Mouse (Mus musculus): ENCODE measurements around the gene AU015836. TPM values are rescaled to one million over a fixed set of nuclear protein-coding genes. Genes with fewer than 3 reads are reported as not detected.

AU015836 gene
- not detected in 2 replicates for total RNA-seq (2012; rRNA removed)
- polyA plus RNA-seq (2012; ENCODE audit: insufficient read depth in 1 of 2, insufficient read length in 2 of 2, low read depth in 1 of 2, low replicate concordance in 2 of 2, missing spikeins in 1 of 2) = not detected

DNA sequence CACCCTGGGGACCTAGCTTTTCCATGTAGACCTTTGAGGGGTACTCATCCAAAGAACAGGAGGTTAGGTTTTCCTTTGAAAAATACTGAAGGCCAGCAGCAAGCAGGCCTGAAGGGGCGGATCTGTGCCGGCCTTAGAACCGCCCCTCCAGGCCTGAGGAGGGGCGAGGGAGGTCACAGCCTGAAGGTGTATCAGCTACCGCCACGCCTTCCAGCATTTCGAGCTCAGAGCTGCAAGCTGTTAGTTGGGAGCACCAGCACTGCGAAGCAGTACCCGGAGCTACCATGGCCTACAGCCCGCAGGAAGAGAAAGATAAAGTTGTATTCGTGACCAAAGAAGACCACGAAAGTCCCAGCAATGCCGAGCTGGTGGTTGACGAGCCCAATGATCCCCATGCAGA lies at the start of gene AU015836:
TSS of gene AU015836 (plus strand) at position 216 of the 400 bp plus-strand sequence.
- no peaks in the 10 kb centered on the region for H3K27me3 ChIP-seq (ENCODE audit: control insufficient read depth in 1 of 2, insufficient read depth in 2 of 2, low read length in 2 of 2)
- H3K9me3 ChIP-seq (replicated peaks; ENCODE audit: insufficient read depth, low read length) = no peaks in the 10 kb centered on the region
- no peak for DNase-seq (ENCODE audit: low read depth, low spot score)
- H3K27ac ChIP-seq (ENCODE audit: control insufficient read depth, low read depth, low read length) = no peak within 1 kb of the TSS
- H3K79me2 ChIP-seq (ENCODE audit: control insufficient read depth, insufficient read depth, low read length, poor library complexity) = no peaks in the 10 kb centered on the region
- TF ChIP-seq HCFC1 (IDR thresholded peaks at IDR 0.05; ENCODE audit: low read depth, low read length) (no peak), NELFE (IDR thresholded peaks at IDR 0.05; ENCODE audit: low read depth, low read length) (no peak), CHD1 (IDR thresholded peaks at IDR 0.05; ENCODE audit: low read depth, low read length) (no peak), MXI1 (IDR thresholded peaks at IDR 0.05; ENCODE audit: low read depth, low read length) (no peak), RAD21 (IDR thresholded peaks at IDR 0.05; ENCODE audit: low read depth, low read length) (no peak), SMC3 (IDR thresholded peaks at IDR 0.05; ENCODE audit: low read depth, low read length) (no peak), RCOR1 (IDR thresholded peaks at IDR 0.05; ENCODE audit: low read depth, low read length) (no peak), UBTF (IDR thresholded peaks at IDR 0.05; ENCODE audit: borderline replicate concordance, insufficient read depth, low read depth, low read length) (no peak)
- no peak within 1 kb of the TSS for H3K4me3 ChIP-seq (ENCODE audit: control insufficient read depth in 1 of 2, insufficient read depth in 1 of 2, low read depth in 2 of 2, low read length in 2 of 2)
- no peaks in the 10 kb centered on the region for H3K4me1 ChIP-seq (ENCODE audit: control insufficient read depth in 1 of 2, insufficient read depth in 2 of 2, low read length in 2 of 2)
- H3K9ac ChIP-seq (ENCODE audit: control insufficient read depth, low read depth, low read length, poor library complexity, severe bottlenecking) = no peak within 1 kb of the TSS
- H3K36me3 ChIP-seq (ENCODE audit: control insufficient read depth in 1 of 2, insufficient read depth in 2 of 2, low read length in 2 of 2) = no peaks in the 10 kb centered on the region

DNA sequence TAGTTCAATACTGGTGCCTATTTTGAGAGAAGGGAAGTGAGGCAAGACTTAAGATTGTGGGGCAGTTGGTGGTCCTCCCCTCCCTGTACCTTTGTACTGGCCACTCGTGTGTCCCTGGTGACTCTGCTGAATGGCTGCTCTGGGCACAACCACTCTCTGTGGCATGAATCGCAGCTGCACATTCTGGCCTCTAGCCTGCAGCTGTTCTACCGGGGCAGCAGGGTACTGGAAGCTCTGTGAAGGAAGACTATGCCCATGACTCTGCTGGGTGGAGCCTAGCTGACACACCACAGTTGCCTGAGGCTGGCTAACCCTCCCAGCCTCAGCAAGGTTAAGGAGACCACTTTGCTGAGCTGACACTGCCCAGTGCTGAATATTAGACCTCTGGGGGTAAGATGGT lies 49.4 kb upstream of the AU015836 start:
- no peak for TF ChIP-seq ETS1 (IDR thresholded peaks at IDR 0.05; ENCODE audit: low read depth, low read length)
- TF ChIP-seq USF2 (IDR thresholded peaks at IDR 0.05; ENCODE audit: borderline replicate concordance in 1 of 2, insufficient read depth in 1 of 2, low read depth in 1 of 2, low read length in 2 of 2) = no peak
- no peak for TF ChIP-seq RAD21 (IDR thresholded peaks at IDR 0.05; ENCODE audit: low read depth, low read length)
- H3K4me1 ChIP-seq (ENCODE audit: control insufficient read depth in 1 of 2, insufficient read depth in 2 of 2, low read length in 2 of 2) = no peaks in the 10 kb centered on the region; a peak in 1 of 4 replicates
- H3K36me3 ChIP-seq (ENCODE audit: control insufficient read depth in 1 of 2, insufficient read depth in 2 of 2, low read length in 2 of 2) = no peaks in the 10 kb centered on the region
- no peak overlapping the region for H3K9ac ChIP-seq (ENCODE audit: control insufficient read depth, low read depth, low read length, poor library complexity, severe bottlenecking)
- no peaks in the 10 kb centered on the region for H3K79me2 ChIP-seq (ENCODE audit: control insufficient read depth, insufficient read depth, low read length, poor library complexity)
- H3K9me3 ChIP-seq (replicated peaks; ENCODE audit: insufficient read depth, low read length) = no peaks in the 10 kb centered on the region
- DNase-seq (ENCODE audit: low read depth, low spot score) = no peak
- no peaks in the 10 kb centered on the region for H3K27me3 ChIP-seq (ENCODE audit: control insufficient read depth in 1 of 2, insufficient read depth in 2 of 2, low read length in 2 of 2)
- H3K27ac ChIP-seq (ENCODE audit: control insufficient read depth, low read depth, low read length) = no peak overlapping the region
- H3K4me3 ChIP-seq (ENCODE audit: control insufficient read depth in 1 of 2, insufficient read depth in 1 of 2, low read depth in 2 of 2, low read length in 2 of 2) = no peak overlapping the region

DNA sequence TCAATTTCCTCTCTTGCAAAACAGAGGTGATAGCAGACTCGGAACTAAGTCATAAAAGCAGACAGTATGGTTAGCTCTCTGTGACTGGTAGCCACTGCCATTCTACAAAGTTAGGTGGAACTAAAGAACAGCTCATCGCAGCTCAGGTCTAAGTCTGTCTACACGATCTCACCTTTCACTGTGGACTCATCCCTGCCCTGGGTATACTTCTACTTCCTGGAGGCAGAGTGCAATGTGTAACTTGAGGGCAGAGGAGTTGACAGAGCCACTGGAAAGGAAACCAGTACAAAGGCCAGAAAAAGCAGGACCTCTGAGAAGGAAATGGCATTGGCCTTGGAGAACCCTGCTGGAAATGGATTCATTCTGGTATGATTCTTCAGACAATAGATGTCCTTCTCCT lies 40.1 kb upstream of the AU015836 start:
- TF ChIP-seq BHLHE40 (IDR thresholded peaks at IDR 0.05; ENCODE audit: borderline replicate concordance, low read depth, low read length) = no peak
- TF ChIP-seq MAX (IDR thresholded peaks at IDR 0.05; ENCODE audit: low read length) = no peak
- TF ChIP-seq MAFK (IDR thresholded peaks at IDR 0.05; ENCODE audit: borderline replicate concordance, low read depth, low read length) = no peak
- no peak for TF ChIP-seq CTCF (IDR thresholded peaks at IDR 0.05 in 2 of 3, conservative IDR thresholded peaks at IDR 0.05 in 1 of 3; ENCODE audit: control insufficient read depth in 1 of 3, insufficient read depth in 1 of 3, low read depth in 2 of 3, low read length in 3 of 3, poor library complexity in 1 of 3, severe bottlenecking in 1 of 3)
- no peak for TF ChIP-seq CHD1 (IDR thresholded peaks at IDR 0.05; ENCODE audit: low read depth, low read length)
- no peak for TF ChIP-seq ZKSCAN1 (IDR thresholded peaks at IDR 0.05; ENCODE audit: low read depth, low read length)
- no peak for DNase-seq (ENCODE audit: low read depth, low spot score)
- peak overlapping the region; percentile 14 to 19; a peak in 2 of 4 replicates for H3K4me3 ChIP-seq (ENCODE audit: control insufficient read depth in 1 of 2, insufficient read depth in 1 of 2, low read depth in 2 of 2, low read length in 2 of 2)

More for the DNA sequence above, 40.1 kb upstream of the AU015836 start:
- Histone ChIP-seq H3K9ac (ENCODE audit: control insufficient read depth, low read depth, low read length, poor library complexity, severe bottlenecking) (no peak overlapping the region), H3K4me1 (ENCODE audit: control insufficient read depth in 1 of 2, insufficient read depth in 2 of 2, low read length in 2 of 2) (peaks cover 4 to 13% of the 10 kb centered on the region in 2 experiments), H3K27me3 (ENCODE audit: control insufficient read depth in 1 of 2, insufficient read depth in 2 of 2, low read length in 2 of 2) (no peaks in the 10 kb centered on the region; a peak in 1 of 4 replicates), H3K36me3 (ENCODE audit: control insufficient read depth in 1 of 2, insufficient read depth in 2 of 2, low read length in 2 of 2) (peaks cover 0 to 14% of the 10 kb centered on the region in 2 experiments; a peak in 2 of 4 replicates), H3K27ac (ENCODE audit: control insufficient read depth, low read depth, low read length) (peak overlapping the region; percentile 61), H3K9me3 (replicated peaks; ENCODE audit: insufficient read depth, low read length) (no peaks in the 10 kb centered on the region), H3K79me2 (ENCODE audit: control insufficient read depth, insufficient read depth, low read length, poor library complexity) (no peaks in the 10 kb centered on the region)

Data from MEL (cell line).